Mouse (Mus musculus): ENCODE data around the gene Nme4.

GRCm38 (mm10) chr17:26131856-26132853, 36.8 kb upstream of the Nme4 start:
- no peak for TF ChIP-seq CTCF (conservative IDR thresholded peaks at IDR 0.05; ENCODE audit: low read length)
- no peak for TF ChIP-seq POU5F1 (IDR thresholded peaks at IDR 0.05; ENCODE audit: borderline replicate concordance, low read length)
